Mouse (Mus musculus): ENCODE data around the gene Eefsec. TPM values are rescaled to one million over a fixed set of nuclear protein-coding genes. Genes with fewer than 3 reads are reported as not detected.
A peak's percentile ranks its signal among the peaks of the same experiment; 100 is the strongest.

The Eefsec gene
- total RNA-seq, 2 experiments from 2014 or later = 21.8 to 23.3 TPM

GRCm38 (mm10) chr6:88242604-88243003, 203.7 kb downstream of the Eefsec start:
- Histone ChIP-seq H3K27ac (no peak overlapping the region), H3K4me3 (no peak overlapping the region)
- peak; percentile 66 for TF ChIP-seq CTCF (IDR thresholded peaks at IDR 0.05)
- intact Hi-C loops (cut with DNase I) = loop anchor here (5.0 kb wide), 1 partner anchor 120 kb away; no protein-coding TSS in a partner anchor
- DNase-seq (ENCODE audit: extremely low spot score in 1 of 2, low spot score in 2 of 2) = peak; percentile 20 to 31

GRCm38 (mm10) chr6:88236513-88236912, 209.8 kb downstream of the Eefsec start:
- TF ChIP-seq CTCF (IDR thresholded peaks at IDR 0.05) = no peak
- Histone ChIP-seq H3K27ac (no peak overlapping the region), H3K4me3 (no peak overlapping the region)
- intact Hi-C loops (cut with DNase I) = no loop called here
- no peak for DNase-seq (ENCODE audit: extremely low spot score in 1 of 2, low spot score in 2 of 2)

GRCm38 (mm10) chr6:88235983-88236382, 210.4 kb downstream of the Eefsec start:
- H3K27ac ChIP-seq = no peak overlapping the region
- no peak overlapping the region for H3K4me3 ChIP-seq
- DNase-seq (ENCODE audit: extremely low spot score in 1 of 2, low spot score in 2 of 2) = no peak
- no peak for TF ChIP-seq CTCF (IDR thresholded peaks at IDR 0.05)
- intact Hi-C loops (cut with DNase I) = no loop called here

GRCm38 (mm10) chr6:88235461-88235860, 210.9 kb downstream of the Eefsec start:
- TF ChIP-seq CTCF (IDR thresholded peaks at IDR 0.05) = no peak

GRCm38 (mm10) chr6:88233996-88234395, 212.3 kb downstream of the Eefsec start:
- Histone ChIP-seq H3K4me3 (no peak overlapping the region), H3K27ac (no peak overlapping the region)
- intact Hi-C loops (cut with DNase I) = no loop called here
- no peak for TF ChIP-seq CTCF (IDR thresholded peaks at IDR 0.05)
- no peak for DNase-seq (ENCODE audit: extremely low spot score in 1 of 2, low spot score in 2 of 2)

More at GRCm38 (mm10) chr6:88235461-88235860, 210.9 kb downstream of the Eefsec start:
- no peak for DNase-seq (ENCODE audit: extremely low spot score in 1 of 2, low spot score in 2 of 2)
- no peak overlapping the region for H3K4me3 ChIP-seq
- intact Hi-C loops (cut with DNase I) = no loop called here
- no peak overlapping the region for H3K27ac ChIP-seq

GRCm38 (mm10) chr6:88232221-88232620, 214.1 kb downstream of the Eefsec start:
- intact Hi-C loops (cut with DNase I) = no loop called here
- no peak for DNase-seq (ENCODE audit: extremely low spot score in 1 of 2, low spot score in 2 of 2)
- no peak overlapping the region for H3K4me3 ChIP-seq
- TF ChIP-seq CTCF (IDR thresholded peaks at IDR 0.05) = no peak
- no peak overlapping the region for H3K27ac ChIP-seq

- no peak for DNase-seq (ENCODE audit: extremely low spot score in 1 of 2, low spot score in 2 of 2)
- Histone ChIP-seq H3K27ac (no peak overlapping the region), H3K4me3 (no peak overlapping the region)
- no peak for TF ChIP-seq CTCF (IDR thresholded peaks at IDR 0.05)
- intact Hi-C loops (cut with DNase I) = no loop called here
Observed at GRCm38 (mm10) chr6:88231821-88232220, 214.5 kb downstream of the Eefsec start.

- H3K27ac ChIP-seq = no peak overlapping the region
- no peak overlapping the region for H3K4me3 ChIP-seq
- intact Hi-C loops (cut with DNase I) = no loop called here
- TF ChIP-seq CTCF (IDR thresholded peaks at IDR 0.05) = no peak
- no peak for DNase-seq (ENCODE audit: extremely low spot score in 1 of 2, low spot score in 2 of 2)
Observed at GRCm38 (mm10) chr6:88229221-88229620, 217.1 kb downstream of the Eefsec start.

DNA sequence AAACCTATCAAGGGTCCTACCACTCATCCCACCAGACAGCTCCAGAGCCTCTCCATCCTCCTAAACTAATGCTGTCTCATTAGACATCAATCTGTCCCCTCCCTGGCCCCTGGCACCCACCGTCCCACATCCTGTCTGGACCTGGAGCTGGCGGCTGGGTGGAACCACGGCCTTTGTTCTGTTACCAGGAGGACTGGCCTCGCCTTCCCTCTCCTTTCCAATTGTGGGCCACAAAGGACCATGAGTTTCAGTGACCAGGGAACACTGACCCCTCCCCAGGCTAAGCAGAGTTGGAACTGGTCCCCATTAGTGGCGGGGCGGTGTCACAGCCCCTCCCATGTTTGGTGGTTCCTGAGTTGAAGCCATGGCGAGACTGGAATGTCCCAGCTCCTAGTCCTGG, 218.8 kb downstream of the Eefsec start:
- Histone ChIP-seq H3K27ac (no peak overlapping the region), H3K4me3 (no peak overlapping the region)
- intact Hi-C loops (cut with DNase I) = no loop called here
- TF ChIP-seq CTCF (IDR thresholded peaks at IDR 0.05) = no peak
- no peak for DNase-seq (ENCODE audit: extremely low spot score in 1 of 2, low spot score in 2 of 2)

- TF ChIP-seq CTCF (IDR thresholded peaks at IDR 0.05) = no peak
- DNase-seq (ENCODE audit: extremely low spot score in 1 of 2, low spot score in 2 of 2) = no peak
- no peak overlapping the region for H3K27ac ChIP-seq
- no peak overlapping the region for H3K4me3 ChIP-seq
- intact Hi-C loops (cut with DNase I) = no loop called here
Observed at GRCm38 (mm10) chr6:88226570-88226994, 219.8 kb downstream of the Eefsec start.

DNA sequence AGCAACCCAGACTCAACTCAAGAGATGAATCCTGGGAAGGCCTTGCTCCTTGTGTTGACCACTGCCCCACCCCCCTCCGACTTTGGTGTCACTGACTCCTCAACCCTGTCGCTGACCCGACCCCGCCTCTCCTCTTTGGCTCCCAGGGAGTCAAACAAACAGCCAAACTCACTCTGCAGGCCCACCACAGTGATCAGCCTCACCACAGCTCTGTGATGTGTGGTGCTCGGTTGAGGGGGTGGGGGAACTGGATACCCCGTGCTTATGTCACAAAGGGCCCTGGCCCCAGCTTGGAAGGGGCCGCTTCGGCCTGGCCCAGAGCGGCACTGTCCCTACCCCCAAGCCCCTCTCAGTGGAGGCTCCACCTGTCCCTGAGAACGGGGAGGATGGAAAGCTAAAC, 224.4 kb downstream of the Eefsec start, which contains the start of gene Dnajb8:
Gene Dnajb8 (plus strand): TSS at position 301 of the 400 bp plus-strand sequence.
- DNase-seq (ENCODE audit: extremely low spot score in 1 of 2, low spot score in 2 of 2) = no peak
- H3K4me3 ChIP-seq = no peak within 1 kb of the TSS
- intact Hi-C loops (cut with DNase I) = no loop called here
- no peak within 1 kb of the TSS for H3K27ac ChIP-seq
- no peak for TF ChIP-seq CTCF (IDR thresholded peaks at IDR 0.05)

DNA sequence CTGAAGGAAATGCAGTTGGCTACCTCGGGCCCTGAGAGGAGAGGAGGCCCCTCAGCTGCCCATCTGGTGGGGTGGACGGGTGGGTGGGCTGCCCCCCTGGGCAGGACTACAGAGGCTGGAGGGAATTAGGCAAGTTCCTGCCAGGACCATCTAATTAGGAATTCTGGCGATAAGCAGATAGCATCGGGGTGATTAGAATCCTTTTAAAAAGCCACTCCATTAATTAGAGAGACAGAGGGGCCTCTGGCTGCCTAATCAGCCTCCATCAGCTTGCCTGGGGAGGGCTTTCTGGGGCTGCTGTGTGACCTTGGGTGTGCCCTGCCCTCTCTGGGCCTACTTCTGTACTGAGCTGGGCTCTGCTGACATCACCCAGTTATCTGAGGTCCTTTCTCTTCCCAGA, 227.2 kb downstream of the Eefsec start:
- Histone ChIP-seq H3K27ac (no peak overlapping the region), H3K4me3 (no peak overlapping the region)
- TF ChIP-seq CTCF (IDR thresholded peaks at IDR 0.05) = no peak
- no peak for DNase-seq (ENCODE audit: extremely low spot score in 1 of 2, low spot score in 2 of 2)
- intact Hi-C loops (cut with DNase I) = no loop called here

GRCm38 (mm10) chr6:88216199-88216598, 230.1 kb downstream of the Eefsec start:
- no peak for DNase-seq (ENCODE audit: extremely low spot score in 1 of 2, low spot score in 2 of 2)
- intact Hi-C loops (cut with DNase I) = no loop called here
- TF ChIP-seq CTCF (IDR thresholded peaks at IDR 0.05) = no peak
- Histone ChIP-seq H3K27ac (no peak overlapping the region), H3K4me3 (no peak overlapping the region)
